Mouse (Mus musculus): Measurements from ENCODE around the gene Ppm1n. TPM values are rescaled to one million over a fixed set of nuclear protein-coding genes. Genes with fewer than 3 reads are reported as not detected.

Ppm1n gene
- total and polyA plus RNA-seq, 2 experiments: 0.13 TPM; not detected in 1

- WGBS: under 1% methylated on average over 58 of the region's 62 CpGs
- Histone ChIP-seq H3K36me3 (ENCODE audit: control insufficient read depth, insufficient read depth, low read length) (no peaks in the 10 kb centered on the region), H3K27ac (replicated peaks; ENCODE audit: insufficient read depth, low read depth, low read length) (peak within 1 kb of the TSS; percentile 91), H3K4me3 (ENCODE audit: insufficient read depth, low read depth, low read length) (peak within 1 kb of the TSS; percentile 96), H3K4me1 (ENCODE audit: control insufficient read depth, insufficient read depth, low read length) (peaks cover 3% of the 10 kb centered on the region; the same call in 1 of the 2 replicates), H3K79me2 (ENCODE audit: control insufficient read depth, insufficient read depth, low read length) (peaks cover 19% of the 10 kb centered on the region), H3K9ac (ENCODE audit: low read depth, low read length) (peak within 1 kb of the TSS; percentile 86), H3K27me3 (ENCODE audit: control insufficient read depth, insufficient read depth, low read length) (no peaks in the 10 kb centered on the region)
- TF ChIP-seq POLR2A (IDR thresholded peaks at IDR 0.05; ENCODE audit: extremely low read depth, insufficient read depth, low read length) (peak; percentile 73; the same call in 1 of the 2 replicates), CTCF (IDR thresholded peaks at IDR 0.05; ENCODE audit: low read depth, low read length) (no peak)
- DNase-seq (ENCODE audit: extremely low read depth, low read depth, low spot score): peak; percentile 80
Measured at GRCm38 (mm10) chr7:19271238-19272172, 8.4 kb downstream of the Ppm1n start, which contains the start of gene Vasp. TSS of gene Vasp (minus strand) at chr7:19271817.

- no peaks in the 10 kb centered on the region for H3K36me3 ChIP-seq (ENCODE audit: control insufficient read depth, insufficient read depth, low read length)
- TF ChIP-seq CTCF (IDR thresholded peaks at IDR 0.05; ENCODE audit: low read depth, low read length): no peak
- no peak for TF ChIP-seq POLR2A (IDR thresholded peaks at IDR 0.05; ENCODE audit: extremely low read depth, insufficient read depth, low read length)
- peak overlapping the region; percentile 96 for H3K4me3 ChIP-seq (ENCODE audit: insufficient read depth, low read depth, low read length)
- peaks cover 22% of the 10 kb centered on the region for H3K79me2 ChIP-seq (ENCODE audit: control insufficient read depth, insufficient read depth, low read length)
- 4% methylated on average over 20 of the region's 21 CpGs for WGBS
- H3K9ac ChIP-seq (ENCODE audit: low read depth, low read length): peak overlapping the region; percentile 86
- no peaks in the 10 kb centered on the region for H3K27me3 ChIP-seq (ENCODE audit: control insufficient read depth, insufficient read depth, low read length)
- peak overlapping the region; percentile 83 for H3K27ac ChIP-seq (replicated peaks; ENCODE audit: insufficient read depth, low read depth, low read length)
- DNase-seq (ENCODE audit: extremely low read depth, low read depth, low spot score): no peak
- peaks cover 6% of the 10 kb centered on the region; the same call in 1 of the 2 replicates for H3K4me1 ChIP-seq (ENCODE audit: control insufficient read depth, insufficient read depth, low read length)
Measured at GRCm38 (mm10) chr7:19270509-19271237, 9.2 kb downstream of the Ppm1n start.

GRCm38 (mm10) chr7:19269721-19270441 is 10.0 kb downstream of the Ppm1n start:
- no peaks in the 10 kb centered on the region for H3K27me3 ChIP-seq (ENCODE audit: control insufficient read depth, insufficient read depth, low read length)
- peak overlapping the region; percentile 37 for H3K4me3 ChIP-seq (ENCODE audit: insufficient read depth, low read depth, low read length)
- H3K36me3 ChIP-seq (ENCODE audit: control insufficient read depth, insufficient read depth, low read length): no peaks in the 10 kb centered on the region
- no peak for TF ChIP-seq CTCF (IDR thresholded peaks at IDR 0.05; ENCODE audit: low read depth, low read length)
- 18% methylated on average over 18 of the region's 19 CpGs for WGBS
- H3K9ac ChIP-seq (ENCODE audit: low read depth, low read length): peak overlapping the region; percentile 37
- peak overlapping the region; percentile 68 for H3K27ac ChIP-seq (replicated peaks; ENCODE audit: insufficient read depth, low read depth, low read length)
- H3K79me2 ChIP-seq (ENCODE audit: control insufficient read depth, insufficient read depth, low read length): peaks cover 28% of the 10 kb centered on the region
- H3K4me1 ChIP-seq (ENCODE audit: control insufficient read depth, insufficient read depth, low read length): peaks cover 6% of the 10 kb centered on the region; the same call in 1 of the 2 replicates
- DNase-seq (ENCODE audit: extremely low read depth, low read depth, low spot score): peak; percentile 18

- peak; percentile 21 for DNase-seq (ENCODE audit: extremely low read depth, low read depth, low spot score)
- peaks cover 6% of the 10 kb centered on the region; the same call in 1 of the 2 replicates for H3K4me1 ChIP-seq (ENCODE audit: control insufficient read depth, insufficient read depth, low read length)
- H3K36me3 ChIP-seq (ENCODE audit: control insufficient read depth, insufficient read depth, low read length): 0 out of 2 replicates have a peak, but pooled peaks cover 2% of the 10 kb centered on the region
- 41% methylated on average over 10 of the region's 10 CpGs for WGBS
- peaks cover 30% of the 10 kb centered on the region for H3K79me2 ChIP-seq (ENCODE audit: control insufficient read depth, insufficient read depth, low read length)
- no peaks in the 10 kb centered on the region for H3K27me3 ChIP-seq (ENCODE audit: control insufficient read depth, insufficient read depth, low read length)
- peak overlapping the region; percentile 68 for H3K27ac ChIP-seq (replicated peaks; ENCODE audit: insufficient read depth, low read depth, low read length)
- H3K9ac ChIP-seq (ENCODE audit: low read depth, low read length): peak overlapping the region; percentile 33
- TF ChIP-seq POLR2A (IDR thresholded peaks at IDR 0.05; ENCODE audit: extremely low read depth, insufficient read depth, low read length): no peak
- TF ChIP-seq CTCF (IDR thresholded peaks at IDR 0.05; ENCODE audit: low read depth, low read length): no peak
- peak overlapping the region; percentile 37 for H3K4me3 ChIP-seq (ENCODE audit: insufficient read depth, low read depth, low read length)
Measured at GRCm38 (mm10) chr7:19268993-19269681, 10.7 kb downstream of the Ppm1n start.

- peaks cover 7% of the 10 kb centered on the region; the same call in 1 of the 2 replicates for H3K36me3 ChIP-seq (ENCODE audit: control insufficient read depth, insufficient read depth, low read length)
- H3K27me3 ChIP-seq (ENCODE audit: control insufficient read depth, insufficient read depth, low read length): no peaks in the 10 kb centered on the region
- H3K4me3 ChIP-seq (ENCODE audit: insufficient read depth, low read depth, low read length): no peak overlapping the region; the same call in 1 of the 2 replicates
- peaks cover 6% of the 10 kb centered on the region; the same call in 1 of the 2 replicates for H3K4me1 ChIP-seq (ENCODE audit: control insufficient read depth, insufficient read depth, low read length)
- WGBS: 63% methylated on average over 10 of the region's 10 CpGs
- peak overlapping the region; percentile 30; the same call in 1 of the 2 replicates for H3K27ac ChIP-seq (replicated peaks; ENCODE audit: insufficient read depth, low read depth, low read length)
- H3K9ac ChIP-seq (ENCODE audit: low read depth, low read length): peak overlapping the region; percentile 41
- DNase-seq (ENCODE audit: extremely low read depth, low read depth, low spot score): no peak
- peaks cover 30% of the 10 kb centered on the region for H3K79me2 ChIP-seq (ENCODE audit: control insufficient read depth, insufficient read depth, low read length)
- TF ChIP-seq CTCF (IDR thresholded peaks at IDR 0.05; ENCODE audit: low read depth, low read length) (no peak), POLR2A (IDR thresholded peaks at IDR 0.05; ENCODE audit: extremely low read depth, insufficient read depth, low read length) (no peak)
Measured at GRCm38 (mm10) chr7:19267051-19267450, 12.8 kb downstream of the Ppm1n start.
